Mouse (Mus musculus) CH12F3 (cell line): ENCODE measurements around the gene Lrp2.
"Not testable (repeated sequence)": the region's sequence is repeated elsewhere in the genome, so short reads cannot be mapped to it uniquely, and the experiment has no call there.

Experiments
- in situ Hi-C: fragments of 300-500 bp; cut with MboI; formaldehyde crosslinking; loops from 2 replicates; pipeline ENCODE4 v1.14.3; 2020; ENCODE audit warnings: low sequenced_read_pairs

Gene Lrp2

GRCm38 (mm10) chr2:69584117-69584933 lies 1.5 kb downstream of the Lrp2 start:
- in situ Hi-C loops, result no loop called here

- in situ Hi-C loops, result no loop called here
Observed at GRCm38 (mm10) chr2:69582861-69583260, 3.0 kb downstream of the Lrp2 start.

GRCm38 (mm10) chr2:69582068-69582467 lies 3.8 kb downstream of the Lrp2 start:
- in situ Hi-C loops, result not testable (repeated sequence)

GRCm38 (mm10) chr2:69580091-69580490 lies 5.8 kb downstream of the Lrp2 start:
- in situ Hi-C loops, result no loop called here

- in situ Hi-C loops, result no loop called here
Observed at GRCm38 (mm10) chr2:69578206-69578605, 7.7 kb downstream of the Lrp2 start.

GRCm38 (mm10) chr2:69576531-69576930 lies 9.3 kb downstream of the Lrp2 start:
- in situ Hi-C loops, result no loop called here

- in situ Hi-C loops, result no loop called here
Observed at GRCm38 (mm10) chr2:69574934-69575333, 10.9 kb downstream of the Lrp2 start.

- in situ Hi-C loops, result no loop called here
Observed at GRCm38 (mm10) chr2:69574261-69574660, 11.6 kb downstream of the Lrp2 start.

- in situ Hi-C loops, result no loop called here
Observed at GRCm38 (mm10) chr2:69573733-69574054, 12.2 kb downstream of the Lrp2 start.

GRCm38 (mm10) chr2:69573038-69573732 lies 12.7 kb downstream of the Lrp2 start:
- in situ Hi-C loops, result no loop called here

GRCm38 (mm10) chr2:69570556-69570955 lies 15.3 kb downstream of the Lrp2 start:
- in situ Hi-C loops, result no loop called here

GRCm38 (mm10) chr2:69566281-69566680 lies 19.6 kb downstream of the Lrp2 start:
- in situ Hi-C loops, result no loop called here

- in situ Hi-C loops, result no loop called here
Observed at GRCm38 (mm10) chr2:69563492-69563891, 22.4 kb downstream of the Lrp2 start.

- in situ Hi-C loops, result no loop called here
Observed at GRCm38 (mm10) chr2:69562761-69563160, 23.1 kb downstream of the Lrp2 start.

- in situ Hi-C loops, result no loop called here
Observed at GRCm38 (mm10) chr2:69560221-69560620, 25.6 kb downstream of the Lrp2 start.

- in situ Hi-C loops, result no loop called here
Observed at GRCm38 (mm10) chr2:69559380-69559779, 26.5 kb downstream of the Lrp2 start.

- in situ Hi-C loops, result no loop called here
Observed at GRCm38 (mm10) chr2:69556686-69557085, 29.2 kb downstream of the Lrp2 start.

GRCm38 (mm10) chr2:69551639-69552038 lies 34.2 kb downstream of the Lrp2 start:
- in situ Hi-C loops, result no loop called here

- in situ Hi-C loops, result no loop called here
Observed at GRCm38 (mm10) chr2:69546823-69547222, 39.0 kb downstream of the Lrp2 start.

GRCm38 (mm10) chr2:69536018-69536417 lies 49.8 kb downstream of the Lrp2 start:
- in situ Hi-C loops, result no loop called here

- in situ Hi-C loops, result no loop called here
Observed at GRCm38 (mm10) chr2:69531528-69532055, 54.3 kb downstream of the Lrp2 start.
